Mouse (Mus musculus): Measurements from ENCODE around the gene Dnm1. TPM values are rescaled to one million over a fixed set of nuclear protein-coding genes. Genes with fewer than 3 reads are reported as not detected.

Dnm1 gene
- total and polyA plus RNA-seq, 2 experiments, result 0.09 to 0.60 TPM

- H3K27me3 ChIP-seq (ENCODE audit: control insufficient read depth, insufficient read depth, low read length), result no peaks in the 10 kb centered on the region
- TF ChIP-seq POLR2A (IDR thresholded peaks at IDR 0.05; ENCODE audit: extremely low read depth, insufficient read depth, low read length), result no peak
- TF ChIP-seq CTCF (IDR thresholded peaks at IDR 0.05; ENCODE audit: low read depth, low read length), result no peak
- WGBS, result 92% methylated on average over 18 of the region's 18 CpGs
Measured at GRCm38 (mm10) chr2:32310096-32310845, 42.9 kb downstream of the Dnm1 start.

GRCm38 (mm10) chr2:32308870-32309568 lies 44.1 kb downstream of the Dnm1 start:
- Histone ChIP-seq H3K9ac (ENCODE audit: low read depth, low read length) (no peak overlapping the region), H3K36me3 (ENCODE audit: control insufficient read depth, insufficient read depth, low read length) (peaks cover 4% of the 10 kb centered on the region; the same call in 1 of the 2 replicates), H3K27ac (replicated peaks; ENCODE audit: insufficient read depth, low read depth, low read length) (no peak overlapping the region), H3K79me2 (ENCODE audit: control insufficient read depth, insufficient read depth, low read length) (no peaks in the 10 kb centered on the region), H3K4me3 (ENCODE audit: insufficient read depth, low read depth, low read length) (no peak overlapping the region), H3K4me1 (ENCODE audit: control insufficient read depth, insufficient read depth, low read length) (peaks cover 6% of the 10 kb centered on the region), H3K27me3 (ENCODE audit: control insufficient read depth, insufficient read depth, low read length) (no peaks in the 10 kb centered on the region)
- 94% methylated on average over 16 of the region's 16 CpGs for WGBS
- no peak for DNase-seq (ENCODE audit: extremely low read depth, low read depth, low spot score)
- TF ChIP-seq CTCF (IDR thresholded peaks at IDR 0.05; ENCODE audit: low read depth, low read length), result no peak

More at GRCm38 (mm10) chr2:32310096-32310845, 42.9 kb downstream of the Dnm1 start:
- Histone ChIP-seq H3K27ac (replicated peaks; ENCODE audit: insufficient read depth, low read depth, low read length) (no peak overlapping the region), H3K4me1 (ENCODE audit: control insufficient read depth, insufficient read depth, low read length) (peaks cover 6% of the 10 kb centered on the region), H3K4me3 (ENCODE audit: insufficient read depth, low read depth, low read length) (no peak overlapping the region), H3K9ac (ENCODE audit: low read depth, low read length) (no peak overlapping the region), H3K79me2 (ENCODE audit: control insufficient read depth, insufficient read depth, low read length) (no peaks in the 10 kb centered on the region), H3K36me3 (ENCODE audit: control insufficient read depth, insufficient read depth, low read length) (peaks cover 2% of the 10 kb centered on the region; the same call in 1 of the 2 replicates)
- no peak for DNase-seq (ENCODE audit: extremely low read depth, low read depth, low spot score)

GRCm38 (mm10) chr2:32307941-32308760 lies 45.0 kb downstream of the Dnm1 start:
- 73% methylated on average over 8 of the region's 8 CpGs for WGBS
- TF ChIP-seq CTCF (IDR thresholded peaks at IDR 0.05; ENCODE audit: low read depth, low read length) (peak; percentile 71), POLR2A (IDR thresholded peaks at IDR 0.05; ENCODE audit: extremely low read depth, insufficient read depth, low read length) (no peak)
- DNase-seq (ENCODE audit: extremely low read depth, low read depth, low spot score), result peak; percentile 42
- H3K4me3 ChIP-seq (ENCODE audit: insufficient read depth, low read depth, low read length), result no peak overlapping the region
- H3K36me3 ChIP-seq (ENCODE audit: control insufficient read depth, insufficient read depth, low read length), result peaks cover 7% of the 10 kb centered on the region; the same call in 1 of the 2 replicates
- H3K27ac ChIP-seq (replicated peaks; ENCODE audit: insufficient read depth, low read depth, low read length), result no peak overlapping the region
- no peaks in the 10 kb centered on the region for H3K27me3 ChIP-seq (ENCODE audit: control insufficient read depth, insufficient read depth, low read length)
- no peaks in the 10 kb centered on the region for H3K79me2 ChIP-seq (ENCODE audit: control insufficient read depth, insufficient read depth, low read length)
- H3K9ac ChIP-seq (ENCODE audit: low read depth, low read length), result no peak overlapping the region
- peaks cover 6% of the 10 kb centered on the region for H3K4me1 ChIP-seq (ENCODE audit: control insufficient read depth, insufficient read depth, low read length)

GRCm38 (mm10) chr2:32307247-32307798 lies 45.8 kb downstream of the Dnm1 start:
- 85% methylated on average over 6 of the region's 6 CpGs for WGBS
- no peaks in the 10 kb centered on the region for H3K27me3 ChIP-seq (ENCODE audit: control insufficient read depth, insufficient read depth, low read length)
- TF ChIP-seq CTCF (IDR thresholded peaks at IDR 0.05; ENCODE audit: low read depth, low read length) (no peak), POLR2A (IDR thresholded peaks at IDR 0.05; ENCODE audit: extremely low read depth, insufficient read depth, low read length) (no peak)
- H3K36me3 ChIP-seq (ENCODE audit: control insufficient read depth, insufficient read depth, low read length), result peaks cover 8% of the 10 kb centered on the region; the same call in 1 of the 2 replicates
- no peak overlapping the region for H3K27ac ChIP-seq (replicated peaks; ENCODE audit: insufficient read depth, low read depth, low read length)
- H3K79me2 ChIP-seq (ENCODE audit: control insufficient read depth, insufficient read depth, low read length), result no peaks in the 10 kb centered on the region
- H3K4me3 ChIP-seq (ENCODE audit: insufficient read depth, low read depth, low read length), result no peak overlapping the region
- no peak overlapping the region for H3K9ac ChIP-seq (ENCODE audit: low read depth, low read length)
- DNase-seq (ENCODE audit: extremely low read depth, low read depth, low spot score), result no peak
- peaks cover 6% of the 10 kb centered on the region for H3K4me1 ChIP-seq (ENCODE audit: control insufficient read depth, insufficient read depth, low read length)

- H3K36me3 ChIP-seq (ENCODE audit: control insufficient read depth, insufficient read depth, low read length), result peaks cover 8% of the 10 kb centered on the region; the same call in 1 of the 2 replicates
Measured at GRCm38 (mm10) chr2:32306176-32306575, 47.0 kb downstream of the Dnm1 start.

More at GRCm38 (mm10) chr2:32306176-32306575, 47.0 kb downstream of the Dnm1 start:
- no peak overlapping the region for H3K4me3 ChIP-seq (ENCODE audit: insufficient read depth, low read depth, low read length)
- no peaks in the 10 kb centered on the region for H3K79me2 ChIP-seq (ENCODE audit: control insufficient read depth, insufficient read depth, low read length)
- no peaks in the 10 kb centered on the region for H3K4me1 ChIP-seq (ENCODE audit: control insufficient read depth, insufficient read depth, low read length)
- H3K27ac ChIP-seq (replicated peaks; ENCODE audit: insufficient read depth, low read depth, low read length), result no peak overlapping the region
- H3K9ac ChIP-seq (ENCODE audit: low read depth, low read length), result no peak overlapping the region
- TF ChIP-seq POLR2A (IDR thresholded peaks at IDR 0.05; ENCODE audit: extremely low read depth, insufficient read depth, low read length) (no peak), CTCF (IDR thresholded peaks at IDR 0.05; ENCODE audit: low read depth, low read length) (no peak)
- WGBS, result 92% methylated on average over 9 of the region's 9 CpGs
- no peak for DNase-seq (ENCODE audit: extremely low read depth, low read depth, low spot score)
- no peaks in the 10 kb centered on the region for H3K27me3 ChIP-seq (ENCODE audit: control insufficient read depth, insufficient read depth, low read length)
